In genomic region chr16:93292181-93292834, GRCm38 (mm10) we compare ENCODE assay signal across 9 mouse cellular contexts.
DNase-seq lines count a peak whose midpoint lies in the region; ATAC-seq and TF ChIP-seq lines count a peak whose summit lies in the region.
"Had no signal": no experiment of that assay in that cellular context is flagged by ENCODE, and none has a peak within 500 bp of the region (broad histone marks: within the 10 kb centered on the region; RNA-seq: fewer than 3 reads in every experiment).

No protein-coding gene starts in this region.

- ATAC-seq in heart, embryonic 12.5 days (ENCODE audit: insufficient number of reproducible peaks, low FRiP score): no peak
- peak; percentile 70 for ATAC-seq in intestine, postnatal 0 days
- no peak for ATAC-seq in neural tube, embryonic 13.5 days (ENCODE audit: low read depth)

- no peak overlapping the region for H3K27ac ChIP-seq in heart, embryonic 10.5 days
- H3K27ac ChIP-seq in heart, embryonic 12.5 days (ENCODE audit: poor library complexity, severe bottlenecking): no peak overlapping the region
- no peak overlapping the region for H3K27ac ChIP-seq in intestine, postnatal 0 days (ENCODE audit: low read depth, low read length)
- H3K27ac ChIP-seq in neural tube, embryonic 13.5 days (replicated peaks): no peak overlapping the region
- H3K27ac ChIP-seq: embryonic facial prominence, embryonic 12.5 days had no signal

- 72% methylated on average over 14 of the region's 14 CpGs for WGBS in heart, embryonic 10.5 days
- 73% methylated on average over 14 of the region's 14 CpGs for WGBS in heart, embryonic 12.5 days
- 26% methylated on average over 14 of the region's 14 CpGs for WGBS in intestine, postnatal 0 days
- 9% methylated on average over 14 of the region's 14 CpGs for WGBS in neural tube, embryonic 13.5 days

- H3K4me3 ChIP-seq in heart, embryonic 10.5 days: no peak overlapping the region
- H3K4me3 ChIP-seq in heart, embryonic 12.5 days: no peak overlapping the region
- peak overlapping the region; percentile 21 for H3K4me3 ChIP-seq in intestine, postnatal 0 days (ENCODE audit: low read depth, low read length)
- H3K4me3 ChIP-seq in neural tube, embryonic 13.5 days: no peak overlapping the region
- H3K4me3 ChIP-seq: embryonic facial prominence, embryonic 12.5 days had no signal

- no peak overlapping the region for H3K9ac ChIP-seq in heart, embryonic 12.5 days
- no peak overlapping the region for H3K9ac ChIP-seq in intestine, postnatal 0 days (ENCODE audit: low read depth, low read length)
- no peak overlapping the region for H3K9ac ChIP-seq in neural tube, embryonic 13.5 days
- H3K9ac ChIP-seq: embryonic facial prominence, embryonic 12.5 days had no signal

- DNase-seq in heart, embryonic 10.5 days (ENCODE audit: low spot score): peak; percentile 55
- DNase-seq in T-cell, adult 2 months (ENCODE audit: low spot score): peak; percentile 17
- no peak for DNase-seq in B cell, adult 2 months
- DNase-seq in right cerebral cortex, adult 18-20 months: no peak
- no peak for DNase-seq in right cerebral cortex, postnatal 25 days

- no peak overlapping the region for H3K4me2 ChIP-seq in heart, embryonic 12.5 days
- peak overlapping the region; percentile 59 for H3K4me2 ChIP-seq in intestine, postnatal 0 days (replicated peaks; ENCODE audit: low read depth)
- H3K4me2 ChIP-seq in neural tube, embryonic 13.5 days: peak overlapping the region; percentile 31
- H3K4me2 ChIP-seq: embryonic facial prominence, embryonic 12.5 days had no signal

- peaks cover 6% of the 10 kb centered on the region for H3K4me1 ChIP-seq in heart, embryonic 10.5 days
- 0 out of 2 replicates have a peak, but pooled peaks cover 3% of the 10 kb centered on the region for H3K4me1 ChIP-seq in heart, embryonic 12.5 days (replicated peaks)
- H3K4me1 ChIP-seq in intestine, postnatal 0 days (replicated peaks; ENCODE audit: control insufficient read depth, insufficient read depth, low read length): peaks cover 9% of the 10 kb centered on the region
- peaks cover 13% of the 10 kb centered on the region for H3K4me1 ChIP-seq in neural tube, embryonic 13.5 days (replicated peaks)

- TF ChIP-seq CTCF in intestine, postnatal 0 days (IDR thresholded peaks at IDR 0.05; ENCODE audit: low read depth): no peak

- no peaks in the 10 kb centered on the region for H3K9me3 ChIP-seq in heart, embryonic 10.5 days
- H3K9me3 ChIP-seq in heart, embryonic 12.5 days (replicated peaks): no peaks in the 10 kb centered on the region
- H3K9me3 ChIP-seq in intestine, postnatal 0 days (ENCODE audit: control insufficient read depth): no peaks in the 10 kb centered on the region
- H3K9me3 ChIP-seq in neural tube, embryonic 13.5 days: no peaks in the 10 kb centered on the region
- H3K9me3 ChIP-seq: embryonic facial prominence, embryonic 12.5 days had no signal

- no peaks in the 10 kb centered on the region for H3K36me3 ChIP-seq in heart, embryonic 10.5 days
- H3K36me3 ChIP-seq in heart, embryonic 12.5 days: no peaks in the 10 kb centered on the region
- no peaks in the 10 kb centered on the region for H3K36me3 ChIP-seq in intestine, postnatal 0 days (ENCODE audit: control insufficient read depth, insufficient read depth)
- no peaks in the 10 kb centered on the region for H3K36me3 ChIP-seq in neural tube, embryonic 13.5 days
- H3K36me3 ChIP-seq: embryonic facial prominence, embryonic 12.5 days had no signal

- H3K27me3 ChIP-seq in heart, embryonic 10.5 days (ENCODE audit: insufficient read depth, poor library complexity, severe bottlenecking): peaks cover 39% of the 10 kb centered on the region
- H3K27me3 ChIP-seq in heart, embryonic 12.5 days (replicated peaks): peaks cover 45% of the 10 kb centered on the region
- no peaks in the 10 kb centered on the region for H3K27me3 ChIP-seq in intestine, postnatal 0 days (replicated peaks; ENCODE audit: control insufficient read depth, insufficient read depth, low read length)
- H3K27me3 ChIP-seq in neural tube, embryonic 13.5 days: peaks cover 82% of the 10 kb centered on the region
- H3K27me3 ChIP-seq: embryonic facial prominence, embryonic 12.5 days had no signal

Comparison
In these comparisons a context has a peak if more than half of its experiments do, and no peak if none do; other contexts are left out.
1. DNase-seq: peak in heart, embryonic 10.5 days (single experiment) and T-cell, adult 2 months (single experiment); none in B cell, adult 2 months (0 of 2), right cerebral cortex, adult 18-20 months (single experiment) and right cerebral cortex, postnatal 25 days (single experiment).